Mouse (Mus musculus): ENCODE data around the gene Gba. TPM values are rescaled to one million over a fixed set of nuclear protein-coding genes. Genes with fewer than 3 reads are reported as not detected.

Gba gene
- total and polyA plus RNA-seq, 2 experiments: 24.1 to 36.6 TPM

DNA sequence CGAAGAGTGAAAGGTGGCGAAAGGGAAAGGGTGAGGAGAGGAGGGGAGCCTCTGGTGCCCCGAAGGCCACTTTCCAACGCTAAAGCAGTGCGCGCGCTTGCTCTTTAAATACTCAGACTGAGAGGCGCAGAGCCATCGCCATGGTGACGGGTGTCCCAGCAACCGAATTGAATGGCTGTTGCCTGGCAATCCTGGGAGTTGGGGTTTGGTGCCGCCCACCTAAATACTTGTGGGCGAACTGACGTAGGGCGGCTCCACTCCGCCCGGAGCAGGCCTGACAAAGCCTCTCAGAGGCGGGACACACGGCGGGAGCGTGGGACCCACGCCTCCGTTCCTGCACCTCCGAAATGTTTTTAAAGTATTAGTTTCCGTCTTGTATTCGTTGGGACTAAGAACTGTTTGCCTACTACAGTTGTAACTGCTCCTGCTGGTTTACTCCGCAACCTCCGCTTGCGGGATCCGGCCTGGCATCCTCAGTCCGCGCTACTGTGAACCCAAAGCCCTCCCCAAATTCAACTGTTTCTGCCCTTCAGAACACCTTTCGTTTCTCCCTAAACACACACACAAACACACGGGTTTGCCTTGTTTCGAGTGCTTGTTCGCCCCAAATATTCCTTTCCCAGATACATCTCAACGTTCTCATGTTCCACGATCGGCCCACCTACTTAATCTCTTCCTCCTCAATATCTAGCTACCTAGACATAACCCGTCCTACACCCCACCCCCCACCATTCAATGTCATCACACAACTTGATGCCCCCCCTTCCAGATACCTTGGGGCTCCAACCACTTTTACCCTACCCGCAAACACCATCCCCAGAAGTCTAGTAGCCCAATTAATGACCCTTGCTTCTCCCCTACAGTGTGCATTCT, 24.8 kb downstream of the Gba start:
- Histone ChIP-seq H3K9ac (ENCODE audit: low read depth, low read length) (no peak overlapping the region; the same call in 1 of the 2 replicates), H3K27me3 (ENCODE audit: control insufficient read depth, insufficient read depth, low read length) (0 out of 2 replicates have a peak, but pooled peaks cover 2% of the 10 kb centered on the region), H3K36me3 (ENCODE audit: control insufficient read depth, insufficient read depth, low read length) (no peaks in the 10 kb centered on the region), H3K4me3 (ENCODE audit: insufficient read depth, low read depth, low read length) (peak overlapping the region; percentile 34; the same call in 1 of the 2 replicates), H3K4me1 (ENCODE audit: control insufficient read depth, insufficient read depth, low read length) (peaks cover 3% of the 10 kb centered on the region; the same call in 1 of the 2 replicates), H3K27ac (replicated peaks; ENCODE audit: insufficient read depth, low read depth, low read length) (no peak overlapping the region), H3K79me2 (ENCODE audit: control insufficient read depth, insufficient read depth, low read length) (no peaks in the 10 kb centered on the region)
- 17% methylated on average over 41 of the region's 41 CpGs for WGBS
- DNase-seq (ENCODE audit: extremely low read depth, low read depth, low spot score): no peak
- TF ChIP-seq CTCF (IDR thresholded peaks at IDR 0.05; ENCODE audit: low read depth, low read length): no peak
- no peak for TF ChIP-seq POLR2A (IDR thresholded peaks at IDR 0.05; ENCODE audit: extremely low read depth, insufficient read depth, low read length)

DNA sequence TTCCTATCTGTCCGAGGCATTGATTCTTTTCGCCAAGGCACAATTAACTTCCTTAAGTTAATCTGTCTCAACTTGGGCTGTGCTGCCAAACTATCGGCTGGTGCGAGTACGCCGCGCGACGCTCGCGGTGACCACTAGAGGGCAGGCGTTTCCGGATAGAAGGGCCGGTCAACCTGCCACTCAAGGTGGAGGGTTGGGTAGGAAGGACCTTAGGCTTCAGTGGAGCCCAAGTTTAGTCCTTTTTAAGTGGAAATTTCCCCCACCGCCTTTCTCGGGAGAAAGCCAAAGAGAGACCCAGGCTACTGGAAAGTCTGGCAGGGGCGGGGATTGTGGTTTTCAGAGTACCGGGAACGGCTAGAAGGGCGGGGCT, 25.4 kb downstream of the Gba start:
- Histone ChIP-seq H3K4me3 (ENCODE audit: insufficient read depth, low read depth, low read length) (peak overlapping the region; percentile 53), H3K4me1 (ENCODE audit: control insufficient read depth, insufficient read depth, low read length) (peaks cover 3% of the 10 kb centered on the region; the same call in 1 of the 2 replicates), H3K36me3 (ENCODE audit: control insufficient read depth, insufficient read depth, low read length) (no peaks in the 10 kb centered on the region), H3K27ac (replicated peaks; ENCODE audit: insufficient read depth, low read depth, low read length) (peak overlapping the region; percentile 41; the same call in 1 of the 2 replicates), H3K79me2 (ENCODE audit: control insufficient read depth, insufficient read depth, low read length) (no peaks in the 10 kb centered on the region), H3K27me3 (ENCODE audit: control insufficient read depth, insufficient read depth, low read length) (0 out of 2 replicates have a peak, but pooled peaks cover 2% of the 10 kb centered on the region), H3K9ac (ENCODE audit: low read depth, low read length) (peak overlapping the region; percentile 64)
- no peak for TF ChIP-seq POLR2A (IDR thresholded peaks at IDR 0.05; ENCODE audit: extremely low read depth, insufficient read depth, low read length)
- peak; percentile 93 for TF ChIP-seq CTCF (IDR thresholded peaks at IDR 0.05; ENCODE audit: low read depth, low read length)
- DNase-seq (ENCODE audit: extremely low read depth, low read depth, low spot score): peak; percentile 55
- WGBS: under 1% methylated on average over 20 of the region's 20 CpGs

DNA sequence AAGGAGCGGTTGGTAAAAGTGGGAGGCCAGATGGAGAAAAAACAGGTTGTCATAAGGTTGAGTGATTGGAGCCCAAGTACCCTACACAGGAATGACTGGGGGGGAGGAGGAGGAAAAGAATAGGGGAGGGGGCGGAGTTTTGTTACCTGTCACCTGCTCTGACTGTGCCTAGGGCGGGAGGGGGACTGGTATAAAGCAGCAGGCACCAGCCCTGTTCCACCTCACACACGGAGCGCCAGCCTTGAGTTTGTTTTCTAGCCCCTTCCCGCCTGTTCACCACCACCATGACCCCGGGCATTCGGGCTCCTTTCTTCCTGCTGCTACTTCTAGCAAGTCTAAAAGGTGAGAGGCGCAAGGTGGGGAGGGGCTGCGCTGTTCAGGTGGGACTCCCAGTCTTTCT, 26.1 kb downstream of the Gba start, which contains the start of gene Muc1:
Gene Muc1 (plus strand): TSS at position 222 of the 400 bp plus-strand sequence.
- Histone ChIP-seq H3K4me1 (ENCODE audit: control insufficient read depth, insufficient read depth, low read length) (peaks cover 3% of the 10 kb centered on the region; the same call in 1 of the 2 replicates), H3K27me3 (ENCODE audit: control insufficient read depth, insufficient read depth, low read length) (0 out of 2 replicates have a peak, but pooled peaks cover 2% of the 10 kb centered on the region), H3K4me3 (ENCODE audit: insufficient read depth, low read depth, low read length) (peak within 1 kb of the TSS; percentile 53), H3K79me2 (ENCODE audit: control insufficient read depth, insufficient read depth, low read length) (no peaks in the 10 kb centered on the region), H3K36me3 (ENCODE audit: control insufficient read depth, insufficient read depth, low read length) (no peaks in the 10 kb centered on the region), H3K9ac (ENCODE audit: low read depth, low read length) (peak within 1 kb of the TSS; percentile 64), H3K27ac (replicated peaks; ENCODE audit: insufficient read depth, low read depth, low read length) (peak within 1 kb of the TSS; percentile 41; the same call in 1 of the 2 replicates)
- TF ChIP-seq CTCF (IDR thresholded peaks at IDR 0.05; ENCODE audit: low read depth, low read length) (no peak), POLR2A (IDR thresholded peaks at IDR 0.05; ENCODE audit: extremely low read depth, insufficient read depth, low read length) (no peak)
- 53% methylated on average over 10 of the region's 10 CpGs for WGBS
- DNase-seq (ENCODE audit: extremely low read depth, low read depth, low spot score): no peak

DNA sequence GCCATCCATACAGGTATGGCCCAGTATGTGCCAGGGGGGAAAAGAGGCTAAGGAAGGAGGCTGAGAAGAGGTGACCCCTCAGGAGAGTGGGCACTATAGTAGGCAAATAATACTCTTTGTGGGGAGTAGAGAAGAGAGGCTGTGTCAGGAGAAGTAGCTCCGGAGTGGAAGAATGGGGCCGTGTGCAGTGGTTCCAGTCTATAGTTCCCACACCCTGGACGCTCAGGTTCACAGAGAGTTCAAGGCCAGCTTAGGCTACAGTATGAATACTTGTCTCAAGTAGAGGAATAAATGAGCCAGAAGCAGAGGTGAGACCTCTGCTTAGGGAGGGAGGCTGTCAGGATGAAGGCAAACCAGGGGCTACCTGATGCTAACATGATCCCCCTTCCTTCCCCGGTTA, 26.5 kb downstream of the Gba start:
- Histone ChIP-seq H3K27me3 (ENCODE audit: control insufficient read depth, insufficient read depth, low read length) (0 out of 2 replicates have a peak, but pooled peaks cover 2% of the 10 kb centered on the region), H3K9ac (ENCODE audit: low read depth, low read length) (no peak overlapping the region), H3K79me2 (ENCODE audit: control insufficient read depth, insufficient read depth, low read length) (no peaks in the 10 kb centered on the region), H3K36me3 (ENCODE audit: control insufficient read depth, insufficient read depth, low read length) (no peaks in the 10 kb centered on the region), H3K4me3 (ENCODE audit: insufficient read depth, low read depth, low read length) (no peak overlapping the region), H3K27ac (replicated peaks; ENCODE audit: insufficient read depth, low read depth, low read length) (no peak overlapping the region), H3K4me1 (ENCODE audit: control insufficient read depth, insufficient read depth, low read length) (peaks cover 3% of the 10 kb centered on the region; the same call in 1 of the 2 replicates)
- TF ChIP-seq POLR2A (IDR thresholded peaks at IDR 0.05; ENCODE audit: extremely low read depth, insufficient read depth, low read length): no peak
- no peak for TF ChIP-seq CTCF (IDR thresholded peaks at IDR 0.05; ENCODE audit: low read depth, low read length)
- WGBS: 83% methylated on average over 4 of the region's 4 CpGs
- DNase-seq (ENCODE audit: extremely low read depth, low read depth, low spot score): no peak

DNA sequence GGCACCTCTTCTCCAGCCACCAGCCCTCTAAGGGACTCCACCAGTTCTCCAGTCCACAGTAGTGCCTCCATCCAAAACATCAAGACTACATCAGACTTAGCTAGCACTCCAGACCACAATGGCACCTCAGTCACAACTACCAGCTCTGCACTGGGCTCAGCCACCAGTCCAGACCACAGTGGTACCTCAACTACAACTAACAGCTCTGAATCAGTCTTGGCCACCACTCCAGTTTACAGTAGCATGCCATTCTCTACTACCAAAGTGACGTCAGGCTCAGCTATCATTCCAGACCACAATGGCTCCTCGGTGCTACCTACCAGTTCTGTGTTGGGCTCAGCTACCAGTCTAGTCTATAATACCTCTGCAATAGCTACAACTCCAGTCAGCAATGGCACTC, 27.8 kb downstream of the Gba start:
- TF ChIP-seq POLR2A (IDR thresholded peaks at IDR 0.05; ENCODE audit: extremely low read depth, insufficient read depth, low read length) (no peak), CTCF (IDR thresholded peaks at IDR 0.05; ENCODE audit: low read depth, low read length) (no peak)
- no peak for DNase-seq (ENCODE audit: extremely low read depth, low read depth, low spot score)
- no peak overlapping the region for H3K4me3 ChIP-seq (ENCODE audit: insufficient read depth, low read depth, low read length)
- H3K79me2 ChIP-seq (ENCODE audit: control insufficient read depth, insufficient read depth, low read length): no peaks in the 10 kb centered on the region
- H3K27me3 ChIP-seq (ENCODE audit: control insufficient read depth, insufficient read depth, low read length): 0 out of 2 replicates have a peak, but pooled peaks cover 2% of the 10 kb centered on the region
- H3K36me3 ChIP-seq (ENCODE audit: control insufficient read depth, insufficient read depth, low read length): no peaks in the 10 kb centered on the region
- no peak overlapping the region for H3K27ac ChIP-seq (replicated peaks; ENCODE audit: insufficient read depth, low read depth, low read length)
- WGBS: 84% methylated on average over 2 of the region's 2 CpGs
- H3K4me1 ChIP-seq (ENCODE audit: control insufficient read depth, insufficient read depth, low read length): peaks cover 3% of the 10 kb centered on the region; the same call in 1 of the 2 replicates
- no peak overlapping the region for H3K9ac ChIP-seq (ENCODE audit: low read depth, low read length)
